Mouse (Mus musculus): Measurements from ENCODE around the gene Klk10. TPM values are rescaled to one million over a fixed set of nuclear protein-coding genes. Genes with fewer than 3 reads are reported as not detected.

Gene Klk10
- polyA plus RNA-seq, 1 experiment from 2014 or later: 0.06 TPM

GRCm38 (mm10) chr7:43829006-43829405 is 48.2 kb downstream of the Klk10 start:
- no peaks in the 10 kb centered on the region for H3K36me3 ChIP-seq (replicated peaks)
- no peaks in the 10 kb centered on the region for H3K4me1 ChIP-seq (replicated peaks)
- WGBS (ENCODE audit: insufficient replicate concordance): 68% methylated on average over 8 of the region's 8 CpGs
- H3K27me3 ChIP-seq: no peaks in the 10 kb centered on the region
- H3K9me3 ChIP-seq (replicated peaks): no peaks in the 10 kb centered on the region
- no peak overlapping the region for H3K9ac ChIP-seq
- H3K27ac ChIP-seq (replicated peaks): no peak overlapping the region
- ATAC-seq (ENCODE audit: insufficient read depth): no peak
- H3K4me2 ChIP-seq: no peak overlapping the region
- H3K4me3 ChIP-seq (replicated peaks): no peak overlapping the region

Other genes starting within 250 kb of the Klk10 start
- 3.0 and 3.6 TPM in 2 replicates for gene Cd33, start 236.6 kb upstream of the Klk10 start, polyA plus RNA-seq (2015; fragmentation: Nextera tagmentation; extraction: Ambion mirVana)
- 0.18 and 0.22 TPM in 2 replicates for gene Zfp658, start 218.8 kb upstream of the Klk10 start, polyA plus RNA-seq (2015; fragmentation: Nextera tagmentation; extraction: Ambion mirVana)
- gene Zfp719, start 201.4 kb upstream of the Klk10 start, polyA plus RNA-seq (2015; fragmentation: Nextera tagmentation; extraction: Ambion mirVana): 2.0 and 2.2 TPM in 2 replicates
- gene Zfp819, start 173.9 kb upstream of the Klk10 start, polyA plus RNA-seq (2015; fragmentation: Nextera tagmentation; extraction: Ambion mirVana): not detected in 2 replicates
- 0.05 TPM in 1 of 2 replicates, not detected in the other for gene Ceacam18, start 146.3 kb upstream of the Klk10 start, polyA plus RNA-seq (2015; fragmentation: Nextera tagmentation; extraction: Ambion mirVana)
- 4.2 and 5.1 TPM in 2 replicates for gene Siglece, start 120.9 kb upstream of the Klk10 start, polyA plus RNA-seq (2015; fragmentation: Nextera tagmentation; extraction: Ambion mirVana)
- gene Ctu1, start 109.0 kb upstream of the Klk10 start, polyA plus RNA-seq (2015; fragmentation: Nextera tagmentation; extraction: Ambion mirVana): 4.1 and 5.3 TPM in 2 replicates
- not detected in 2 replicates for gene Klk14, start 90.6 kb upstream of the Klk10 start, polyA plus RNA-seq (2015; fragmentation: Nextera tagmentation; extraction: Ambion mirVana)
- gene Klk13, start 68.5 kb upstream of the Klk10 start, polyA plus RNA-seq (2015; fragmentation: Nextera tagmentation; extraction: Ambion mirVana): not detected in 2 replicates
- gene Klk12, start 12.1 kb upstream of the Klk10 start, polyA plus RNA-seq (2015; fragmentation: Nextera tagmentation; extraction: Ambion mirVana): not detected in 2 replicates
- not detected in 2 replicates for gene Klk11, start 6.4 kb upstream of the Klk10 start, polyA plus RNA-seq (2015; fragmentation: Nextera tagmentation; extraction: Ambion mirVana)
- gene Klk9, start 10.9 kb downstream of the Klk10 start, polyA plus RNA-seq (2015; fragmentation: Nextera tagmentation; extraction: Ambion mirVana): not detected in 2 replicates
- gene Klk8, start 16.5 kb downstream of the Klk10 start, polyA plus RNA-seq (2015; fragmentation: Nextera tagmentation; extraction: Ambion mirVana): 5.1 and 5.4 TPM in 2 replicates
- not detected in 2 replicates for gene Klk7, start 30.3 kb downstream of the Klk10 start, polyA plus RNA-seq (2015; fragmentation: Nextera tagmentation; extraction: Ambion mirVana)
- gene Klk6, start 43.5 kb downstream of the Klk10 start, polyA plus RNA-seq (2015; fragmentation: Nextera tagmentation; extraction: Ambion mirVana): not detected in 2 replicates
- not detected in 2 replicates for gene Klk5, start 60.9 kb downstream of the Klk10 start, polyA plus RNA-seq (2015; fragmentation: Nextera tagmentation; extraction: Ambion mirVana)
- gene Klk4, start 100.1 kb downstream of the Klk10 start, polyA plus RNA-seq (2015; fragmentation: Nextera tagmentation; extraction: Ambion mirVana): not detected in 2 replicates
- not detected in 2 replicates for gene Klk15, start 152.7 kb downstream of the Klk10 start, polyA plus RNA-seq (2015; fragmentation: Nextera tagmentation; extraction: Ambion mirVana)
- not detected in 2 replicates for gene Klk1b8, start 169.6 kb downstream of the Klk10 start, polyA plus RNA-seq (2015; fragmentation: Nextera tagmentation; extraction: Ambion mirVana)
- gene Klk1b1, start 185.7 kb downstream of the Klk10 start, polyA plus RNA-seq (2015; fragmentation: Nextera tagmentation; extraction: Ambion mirVana): not detected in 2 replicates
- gene Klk1b9, start 195.0 kb downstream of the Klk10 start, polyA plus RNA-seq (2015; fragmentation: Nextera tagmentation; extraction: Ambion mirVana): not detected in 2 replicates
- not detected in 2 replicates for gene Klk1b11, start 214.8 kb downstream of the Klk10 start, polyA plus RNA-seq (2015; fragmentation: Nextera tagmentation; extraction: Ambion mirVana)
- gene Klk1b26, start 231.1 kb downstream of the Klk10 start, polyA plus RNA-seq (2015; fragmentation: Nextera tagmentation; extraction: Ambion mirVana): 0.12 and 0.14 TPM in 2 replicates

All from liver, embryonic 15.5 days (tissue).